Mouse (Mus musculus) megakaryocyte, adult 5-6 weeks (primary cell): ENCODE results near the gene Irgq. TPM values are rescaled to one million over a fixed set of nuclear protein-coding genes. Genes with fewer than 3 reads are reported as not detected.

Experiments used
- ATAC-seq: 2 replicates; pipeline ENCODE4 v1.8.0; 2016; ENCODE audit warnings: mild to moderate bottlenecking, inconsistent platforms; ENCODE audit not compliant: poor library complexity, severe bottlenecking
- total RNA-seq, 2 experiments: library from RNA; stranded (forward) in 1 of 2; stranded (reverse) in 1 of 2; fragments of 153-499, 151-499 nt in 1 of 2; fragments of 221-1000, 200-1000 nt in 1 of 2; gene quantifications; 2 replicates each; pipeline versions ENCODE4 v1.2.3 to v1.2.4; 2015 to 2017

The Irgq gene
- total RNA-seq, 2 experiments from 2014 or later = 2.4 to 2.5 TPM

DNA sequence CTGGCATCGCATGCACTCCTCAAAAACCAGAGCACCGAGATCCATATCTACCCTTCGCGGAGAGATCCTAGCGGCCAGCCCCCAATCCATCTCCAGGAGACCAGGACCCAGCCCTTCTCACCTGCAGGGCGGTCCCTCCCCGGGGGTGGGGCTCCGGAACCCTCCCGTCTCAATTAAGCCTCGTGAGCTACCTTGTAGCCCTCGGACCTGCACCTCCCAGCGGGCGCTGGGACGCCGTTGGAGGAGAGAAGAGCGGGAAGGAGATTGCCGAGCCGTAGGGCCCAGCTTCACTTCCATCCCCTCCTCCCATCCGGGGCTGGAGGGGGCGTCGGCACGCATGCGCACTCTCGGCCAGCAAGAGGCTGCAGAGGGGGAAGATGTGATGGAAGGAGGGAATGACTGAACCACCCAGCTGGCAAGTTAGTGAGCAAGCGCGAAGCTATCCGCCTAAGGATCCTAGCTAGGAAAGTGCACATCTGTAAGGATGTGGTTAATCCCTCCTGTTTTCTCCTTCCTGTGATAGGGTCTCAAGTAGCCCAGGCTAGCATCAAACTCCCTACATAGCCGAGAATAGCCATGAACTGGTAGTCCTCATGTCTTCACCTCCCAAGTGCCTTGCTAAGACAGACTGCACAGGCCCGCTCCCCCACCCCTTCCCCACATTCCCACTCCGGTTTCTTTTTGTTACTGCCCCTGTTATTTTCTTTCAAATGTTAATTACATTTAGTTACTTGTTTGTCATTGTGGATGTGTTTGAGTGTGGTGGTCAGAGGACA is 57.0 kb downstream of the Irgq start, which contains the start of the genes Ethe1 and Zfp575:
TSS of gene Ethe1 (plus strand) at position 214 of the 776 bp plus-strand sequence.
TSS of gene Zfp575 (minus strand) at position 312 of the 776 bp plus-strand sequence.
- ATAC-seq = no peak

Other genes with a start within 250 kb of the Irgq start
- 4.2 and 4.9 TPM in 2 replicates for gene Zfp61, start 229.5 kb upstream of the Irgq start, total RNA-seq (2015)
- gene Zfp61, start 229.5 kb upstream of the Irgq start, total RNA-seq (2017) = 10.6 and 12.7 TPM in 2 replicates
- 0.49 and 1.6 TPM in 2 replicates for gene Zfp94, start 214.0 kb upstream of the Irgq start, total RNA-seq (2015)
- 0.94 and 0.95 TPM in 2 replicates for gene Zfp94, start 214.0 kb upstream of the Irgq start, total RNA-seq (2017)
- not detected in 2 replicates for gene Tescl, start 196.8 kb upstream of the Irgq start, total RNA-seq (2015)
- gene Tescl, start 196.8 kb upstream of the Irgq start, total RNA-seq (2017) = not detected in 2 replicates
- gene Lypd5, start 181.5 kb upstream of the Irgq start, total RNA-seq (2015) = not detected in 2 replicates
- gene Lypd5, start 181.5 kb upstream of the Irgq start, total RNA-seq (2017) = not detected in 2 replicates
- 5.9 and 7.6 TPM in 2 replicates for gene Kcnn4, start 160.4 kb upstream of the Irgq start, total RNA-seq (2015)
- 14.2 and 17.0 TPM in 2 replicates for gene Kcnn4, start 160.4 kb upstream of the Irgq start, total RNA-seq (2017)
- gene Smg9, start 131.1 kb upstream of the Irgq start, total RNA-seq (2015) = 21.6 and 22.3 TPM in 2 replicates
- 16.7 and 30.3 TPM in 2 replicates for gene Smg9, start 131.1 kb upstream of the Irgq start, total RNA-seq (2017)
- 0.74 and 1.8 TPM in 2 replicates for gene Irgc1, start 78.4 kb upstream of the Irgq start, total RNA-seq (2015)
- 0.66 and 0.94 TPM in 2 replicates for gene Irgc1, start 78.4 kb upstream of the Irgq start, total RNA-seq (2017)
- 100 and 110 TPM in 2 replicates for gene Plaur, start 68.2 kb upstream of the Irgq start, total RNA-seq (2015)
- gene Plaur, start 68.2 kb upstream of the Irgq start, total RNA-seq (2017) = 96.3 and 124 TPM in 2 replicates
- not detected in 2 replicates for gene Cadm4, start 48.7 kb upstream of the Irgq start, total RNA-seq (2015)
- not detected in 2 replicates for gene Cadm4, start 48.7 kb upstream of the Irgq start, total RNA-seq (2017)
- gene Zfp428, start 23.7 kb upstream of the Irgq start, total RNA-seq (2015) = 0.69 TPM in 1 of 2 replicates, not detected in the other
- gene Zfp428, start 23.7 kb upstream of the Irgq start, total RNA-seq (2017) = 0.40 TPM in 1 of 2 replicates, not detected in the other
- not detected in 2 replicates for gene AC161166.1, start 18.2 kb upstream of the Irgq start, total RNA-seq (2015)
- gene AC161166.1, start 18.2 kb upstream of the Irgq start, total RNA-seq (2017) = not detected in 2 replicates
- not detected in 2 replicates for gene Pinlyp, start 15.4 kb downstream of the Irgq start, total RNA-seq (2015)
- gene Pinlyp, start 15.4 kb downstream of the Irgq start, total RNA-seq (2017) = not detected in 2 replicates
- 18.3 and 27.5 TPM in 2 replicates for gene Xrcc1, start 15.6 kb downstream of the Irgq start, total RNA-seq (2015)
- gene Xrcc1, start 15.6 kb downstream of the Irgq start, total RNA-seq (2017) = 17.6 and 25.1 TPM in 2 replicates
- gene Ethe1, start 56.9 kb downstream of the Irgq start, total RNA-seq (2015) = 148 and 171 TPM in 2 replicates
- 59.2 and 67.7 TPM in 2 replicates for gene Ethe1, start 56.9 kb downstream of the Irgq start, total RNA-seq (2017)
- 0.16 and 0.27 TPM in 2 replicates for gene Zfp575, start 57.0 kb downstream of the Irgq start, total RNA-seq (2015)
- gene Zfp575, start 57.0 kb downstream of the Irgq start, total RNA-seq (2017) = 0.08 and 0.22 TPM in 2 replicates
- 1.0 and 1.2 TPM in 2 replicates for gene Phldb3, start 80.1 kb downstream of the Irgq start, total RNA-seq (2015)
- gene Phldb3, start 80.1 kb downstream of the Irgq start, total RNA-seq (2017) = 3.7 and 4.0 TPM in 2 replicates
- not detected in 2 replicates for gene Lypd3, start 105.9 kb downstream of the Irgq start, total RNA-seq (2015)
- not detected in 2 replicates for gene Lypd3, start 105.9 kb downstream of the Irgq start, total RNA-seq (2017)
- not detected in 2 replicates for gene Tex101, start 146.0 kb downstream of the Irgq start, total RNA-seq (2015)
- not detected in 2 replicates for gene Tex101, start 146.0 kb downstream of the Irgq start, total RNA-seq (2017)
- gene BC049730, start 178.6 kb downstream of the Irgq start, total RNA-seq (2015) = not detected in 2 replicates
- gene BC049730, start 178.6 kb downstream of the Irgq start, total RNA-seq (2017) = not detected in 2 replicates
- gene Gm4763, start 196.2 kb downstream of the Irgq start, total RNA-seq (2015) = not detected in 2 replicates
- 0.24 TPM in 1 of 2 replicates, not detected in the other for gene Gm4763, start 196.2 kb downstream of the Irgq start, total RNA-seq (2017)
- gene Cd177, start 229.6 kb downstream of the Irgq start, total RNA-seq (2015) = 170 and 199 TPM in 2 replicates
- gene Cd177, start 229.6 kb downstream of the Irgq start, total RNA-seq (2017) = 392 and 399 TPM in 2 replicates
- gene Ceacam10, start 246.5 kb downstream of the Irgq start, total RNA-seq (2015) = 44.7 and 45.0 TPM in 2 replicates
- 43.5 and 48.5 TPM in 2 replicates for gene Ceacam10, start 246.5 kb downstream of the Irgq start, total RNA-seq (2017)